Comparison of ENCODE assay signal across 10 mouse cellular contexts in the genomic region with DNA sequence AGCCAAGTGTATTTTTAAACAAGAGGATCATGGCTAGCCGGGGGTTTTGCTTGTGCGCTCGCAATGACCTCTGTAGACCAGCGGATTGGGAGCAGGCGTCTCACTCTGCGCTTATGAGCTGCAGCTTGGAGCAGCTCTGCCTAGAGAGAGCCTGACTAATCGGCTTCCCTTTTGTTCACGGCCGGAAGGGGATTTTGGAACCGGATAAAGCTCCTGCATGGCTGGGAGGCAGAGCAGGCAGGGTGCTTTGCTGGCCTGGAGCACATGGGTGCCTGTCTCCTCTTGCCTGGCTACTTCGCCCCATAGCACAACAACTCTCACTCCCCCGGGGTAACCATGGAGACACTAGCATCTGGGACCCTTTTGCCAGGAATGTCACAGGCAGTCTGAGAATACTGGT.
DNase-seq lines count a peak whose midpoint lies in the region; ATAC-seq and TF ChIP-seq lines count a peak whose summit lies in the region.
"Had no signal": no experiment of that assay in that cellular context is flagged by ENCODE, and none has a peak within 500 bp of the region (broad histone marks: within the 10 kb centered on the region; RNA-seq: fewer than 3 reads in every experiment).

No protein-coding gene starts in this region.

- DNase-seq in adrenal gland, postnatal 14 days = peak; percentile 16
- DNase-seq in adrenal gland, adult 8-10 months = no peak
- peak; percentile 47 for DNase-seq in left cerebral cortex, postnatal 4 days
- no peak for DNase-seq in left cerebral cortex, adult 2 months (ENCODE audit: extremely low spot score in 1 of 2, low spot score in 2 of 2)
- peak; percentile 31 to 49 for DNase-seq in heart, postnatal 14 days
- no peak for DNase-seq in left cerebral cortex, postnatal 14 days (ENCODE audit: low spot score in 2 of 2)
- DNase-seq in thymus, postnatal 36 days = no peak
- DNase-seq: lung, postnatal 36 days had no signal

- H3K4me1 ChIP-seq in midbrain, embryonic 15.5 days = peaks cover 27% of the 10 kb centered on the region

- peaks cover 10% of the 10 kb centered on the region for H3K27me3 ChIP-seq in midbrain, embryonic 15.5 days (replicated peaks)
- H3K27me3 ChIP-seq: embryonic facial prominence, embryonic 15.5 days had no signal

- WGBS in midbrain, embryonic 15.5 days = 15% methylated on average over 12 of the region's 12 CpGs

- H3K4me2 ChIP-seq in midbrain, embryonic 15.5 days = peak overlapping the region; percentile 3; the same call in 1 of the 2 replicates
- H3K4me2 ChIP-seq: embryonic facial prominence, embryonic 15.5 days had no signal

- no peak overlapping the region for H3K27ac ChIP-seq in left cerebral cortex, adult 2 months
- no peak overlapping the region for H3K27ac ChIP-seq in midbrain, embryonic 15.5 days
- H3K27ac ChIP-seq: embryonic facial prominence, embryonic 15.5 days had no signal

- peak; percentile 51 for ATAC-seq in midbrain, embryonic 15.5 days (replicated peaks)

- TF ChIP-seq CTCF in left cerebral cortex, adult 2 months (IDR thresholded peaks at IDR 0.05) = no peak

- H3K9me3 ChIP-seq in midbrain, embryonic 15.5 days = no peaks in the 10 kb centered on the region
- H3K9me3 ChIP-seq: embryonic facial prominence, embryonic 15.5 days had no signal

- intact Hi-C loops in left cerebral cortex, postnatal 4 days (cut with DNase I) = no loop called here
- intact Hi-C loops in left cerebral cortex, adult 2 months (cut with DNase I) = no loop called here
- intact Hi-C loops in heart, postnatal 14 days (cut with DNase I) = loop anchor here (5.0 kb wide), 1 partner anchor 171 kb away; a partner anchor contains a TSS
- intact Hi-C loops in left cerebral cortex, postnatal 14 days (cut with DNase I) = loop anchor here (5.0 kb wide), 1 partner anchor 171 kb away; a partner anchor contains a TSS

- no peak overlapping the region for H3K9ac ChIP-seq in midbrain, embryonic 15.5 days
- H3K9ac ChIP-seq: embryonic facial prominence, embryonic 15.5 days had no signal

- no peak overlapping the region for H3K4me3 ChIP-seq in left cerebral cortex, adult 2 months
- H3K4me3 ChIP-seq in midbrain, embryonic 15.5 days = no peak overlapping the region
- H3K4me3 ChIP-seq: embryonic facial prominence, embryonic 15.5 days had no signal

- no peaks in the 10 kb centered on the region for H3K36me3 ChIP-seq in midbrain, embryonic 15.5 days (replicated peaks)
- H3K36me3 ChIP-seq: embryonic facial prominence, embryonic 15.5 days had no signal

Comparison
In these comparisons a context has a peak if more than half of its experiments do, and no peak if none do; other contexts are left out.
1. DNase-seq: peak in adrenal gland, postnatal 14 days (single experiment), left cerebral cortex, postnatal 4 days (single experiment) and heart, postnatal 14 days (2 of 2); none in adrenal gland, adult 8-10 months (single experiment), left cerebral cortex, adult 2 months (0 of 2), left cerebral cortex, postnatal 14 days (0 of 2) and thymus, postnatal 36 days (0 of 2).
2. intact Hi-C loops: an anchor here in heart, postnatal 14 days (5.0 kb wide) and left cerebral cortex, postnatal 14 days (5.0 kb wide); none called in left cerebral cortex, postnatal 4 days and left cerebral cortex, adult 2 months.